Mouse (Mus musculus): Measurements from ENCODE around the gene Myadml2.

The Myadml2 gene

DNA sequence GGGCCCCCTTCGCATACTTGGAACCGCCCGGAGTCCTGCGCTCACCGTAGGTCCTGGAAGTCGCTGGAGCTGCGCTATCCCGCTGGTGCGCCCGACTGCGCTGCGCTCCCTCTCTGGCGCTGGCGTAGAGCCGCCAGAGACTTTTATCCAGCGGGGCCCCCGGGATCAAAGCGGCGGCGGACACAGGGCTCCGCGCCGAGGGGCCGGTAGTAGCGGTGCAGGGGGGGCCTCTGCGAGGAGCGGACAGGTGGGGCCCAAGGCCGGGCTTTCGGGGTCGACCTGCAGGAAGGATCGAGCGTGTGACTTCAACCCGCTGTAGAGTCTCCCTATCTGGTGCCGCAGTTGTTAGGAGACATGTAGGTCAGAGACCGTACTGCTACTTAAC lies 13.1 kb upstream of the Myadml2 start, which contains the start of gene Notum:
TSS of gene Notum (minus strand) at position 100 of the 385 bp plus-strand sequence.
- no peak for DNase-seq (ENCODE audit: low read depth, low spot score)

DNA sequence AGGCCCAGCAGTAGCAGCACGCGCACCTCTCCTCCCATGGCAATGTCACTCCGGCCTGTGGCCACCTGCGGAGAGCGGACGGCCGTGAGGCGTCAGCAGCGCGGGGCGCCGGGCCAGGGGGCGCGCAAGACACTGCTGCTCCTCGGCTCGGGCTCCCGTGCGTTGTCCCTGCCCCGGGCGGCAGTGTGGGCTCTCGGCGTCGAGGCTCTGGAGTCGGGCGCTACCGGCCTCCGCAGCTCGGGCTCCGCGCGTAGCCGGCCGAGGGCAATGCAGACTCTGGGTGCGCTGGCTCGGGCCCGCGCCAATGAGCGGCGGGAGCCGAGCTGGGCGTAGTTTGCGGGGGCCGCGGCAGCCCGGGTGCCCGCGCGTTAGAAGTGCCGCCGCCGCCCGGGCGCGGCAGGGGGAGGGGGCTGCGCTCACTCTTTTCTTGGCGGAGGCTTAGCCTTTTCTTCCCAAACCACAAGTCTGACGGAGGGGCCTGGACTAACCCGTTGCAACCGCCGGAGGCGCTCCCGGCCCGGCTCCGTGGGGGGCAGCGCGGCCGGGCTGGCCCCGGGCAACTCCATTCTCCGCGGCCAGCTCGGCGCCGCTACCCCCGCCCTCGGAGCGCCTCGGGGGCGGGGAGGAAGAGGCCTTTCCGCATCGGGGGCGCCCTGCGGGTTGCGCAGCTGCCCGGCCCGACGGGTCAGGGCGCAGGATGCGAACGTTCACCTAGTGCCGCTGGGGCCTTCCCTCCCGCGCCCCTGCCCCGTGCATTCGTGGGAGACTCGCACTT lies 12.5 kb upstream of the Myadml2 start:
- no peak for DNase-seq (ENCODE audit: low read depth, low spot score)

DNA sequence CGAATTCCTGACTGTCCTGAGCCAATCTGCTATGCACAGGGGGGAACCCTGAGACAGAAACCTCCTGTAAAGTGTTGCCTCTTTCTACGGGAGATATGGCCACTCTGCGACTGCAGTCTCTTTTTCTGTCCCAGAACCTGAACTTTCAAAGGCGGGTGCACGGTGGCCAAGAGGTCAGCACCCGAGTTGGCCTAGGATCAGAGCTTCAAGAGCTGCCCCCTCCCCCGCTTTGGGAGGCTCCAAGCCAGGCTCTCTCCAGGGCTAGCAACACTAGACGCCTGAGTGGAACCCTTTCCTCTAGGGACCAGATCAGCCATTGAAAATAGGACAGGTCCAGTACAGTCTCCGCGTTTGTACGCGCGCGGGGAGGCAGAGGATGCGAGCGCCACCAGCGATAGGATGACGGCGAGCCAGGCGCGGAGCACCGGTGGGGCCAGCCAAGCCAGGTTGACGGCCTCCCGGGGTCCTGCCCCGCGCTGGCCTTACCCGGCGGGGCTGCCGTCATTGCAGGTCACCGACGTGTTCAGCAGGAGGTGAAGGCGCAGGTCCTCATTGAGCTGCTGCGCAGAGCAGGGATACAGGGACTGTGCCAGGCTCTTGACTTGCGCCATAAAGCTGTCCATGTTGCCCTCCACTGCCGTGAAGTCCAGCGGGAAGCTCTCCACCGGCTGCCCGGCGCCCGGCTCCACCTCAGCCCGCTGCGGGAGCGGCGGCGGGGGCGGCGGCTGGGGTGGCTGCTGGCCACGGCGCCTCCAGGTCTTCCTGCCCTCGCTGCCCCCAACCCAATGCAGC lies 11.7 kb upstream of the Myadml2 start:
- no peak for DNase-seq (ENCODE audit: low read depth, low spot score)

DNA sequence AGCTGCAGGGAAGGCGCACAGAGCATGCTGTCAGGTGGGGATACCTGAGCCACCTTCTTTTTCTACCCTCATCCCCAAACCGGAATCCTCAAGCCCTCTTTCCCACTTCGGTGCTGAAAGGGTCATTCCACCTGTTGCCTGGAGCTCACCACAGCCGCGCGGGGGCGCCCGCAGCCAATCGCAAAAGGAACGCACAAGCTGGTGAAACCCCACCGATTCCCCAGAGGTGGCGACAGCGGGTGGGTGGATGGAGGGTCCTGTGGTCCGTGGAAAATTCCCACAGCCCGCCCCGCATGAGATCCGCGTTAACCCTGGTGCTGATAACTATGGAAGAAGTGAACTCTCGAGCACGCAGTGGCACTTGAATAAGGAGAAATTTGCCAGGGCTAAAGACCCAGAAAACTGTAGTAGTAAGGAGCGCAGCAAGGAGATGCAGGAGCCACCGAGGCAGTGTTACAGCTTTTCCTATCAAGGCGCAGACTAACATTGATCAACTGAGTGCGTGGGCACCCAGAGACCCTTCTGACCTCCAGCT lies 11.0 kb upstream of the Myadml2 start:
- no peak for DNase-seq (ENCODE audit: low read depth, low spot score)

DNA sequence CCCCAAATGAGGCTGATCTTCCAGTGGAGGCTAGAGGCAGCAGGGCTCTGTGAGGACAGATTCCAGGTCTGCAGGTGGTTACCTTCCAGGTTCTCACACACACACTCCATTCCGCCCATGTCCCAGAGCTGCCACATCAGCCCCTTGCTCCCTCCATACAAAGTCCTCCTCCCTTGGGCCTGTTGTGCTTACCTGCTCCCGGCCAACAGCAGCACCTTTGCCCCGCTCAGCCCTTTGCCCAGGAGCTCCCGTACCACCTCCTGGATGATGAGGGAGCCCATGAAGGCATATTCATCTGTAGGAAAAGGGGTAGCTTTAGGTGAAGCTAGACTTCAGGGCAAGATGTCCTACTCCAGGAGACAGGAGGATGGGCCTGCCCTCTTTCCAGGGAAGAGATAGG lies 9.3 kb upstream of the Myadml2 start:
- DNase-seq (ENCODE audit: low read depth, low spot score) = no peak

DNA sequence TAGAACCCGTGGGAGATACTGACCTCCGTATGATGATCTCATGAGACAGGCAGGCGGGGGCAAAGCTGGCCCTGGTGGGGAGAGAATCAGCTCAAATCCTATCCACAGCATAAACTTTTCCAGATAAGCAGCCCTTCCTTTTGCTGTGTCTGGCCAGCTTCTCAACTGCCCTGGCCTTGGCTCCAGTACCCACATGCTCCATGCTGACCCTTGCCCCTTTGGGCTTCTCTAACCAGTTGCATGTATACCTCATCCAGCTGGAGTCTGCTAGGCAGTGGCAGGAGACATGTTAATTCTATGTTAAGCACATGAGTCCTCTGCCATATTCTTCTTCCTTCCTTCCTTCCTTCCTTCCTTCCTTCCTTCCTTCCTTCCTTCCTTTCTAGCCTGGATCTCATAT lies 6.8 kb upstream of the Myadml2 start:
- DNase-seq (ENCODE audit: low read depth, low spot score) = no peak

DNA sequence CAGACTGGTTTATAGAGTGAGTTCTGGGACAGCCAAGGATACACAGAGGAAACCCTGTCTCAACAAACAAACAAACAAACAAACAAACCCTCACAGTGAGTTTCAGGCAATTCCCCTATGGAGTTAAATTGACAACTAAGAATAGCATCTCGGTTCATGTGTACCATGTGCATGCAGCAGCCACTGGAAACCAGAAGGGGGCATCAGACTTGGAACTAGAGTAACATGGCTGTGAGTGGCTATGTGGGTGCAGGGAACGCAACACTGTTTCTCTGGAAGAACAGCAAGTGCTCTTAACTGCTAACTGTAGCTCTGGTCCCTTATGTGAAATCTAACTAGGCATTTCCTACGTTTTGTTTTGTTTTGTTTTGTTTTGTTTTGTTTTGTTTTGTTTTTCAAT lies 3.9 kb upstream of the Myadml2 start:
- no peak for DNase-seq (ENCODE audit: low read depth, low spot score)

DNA sequence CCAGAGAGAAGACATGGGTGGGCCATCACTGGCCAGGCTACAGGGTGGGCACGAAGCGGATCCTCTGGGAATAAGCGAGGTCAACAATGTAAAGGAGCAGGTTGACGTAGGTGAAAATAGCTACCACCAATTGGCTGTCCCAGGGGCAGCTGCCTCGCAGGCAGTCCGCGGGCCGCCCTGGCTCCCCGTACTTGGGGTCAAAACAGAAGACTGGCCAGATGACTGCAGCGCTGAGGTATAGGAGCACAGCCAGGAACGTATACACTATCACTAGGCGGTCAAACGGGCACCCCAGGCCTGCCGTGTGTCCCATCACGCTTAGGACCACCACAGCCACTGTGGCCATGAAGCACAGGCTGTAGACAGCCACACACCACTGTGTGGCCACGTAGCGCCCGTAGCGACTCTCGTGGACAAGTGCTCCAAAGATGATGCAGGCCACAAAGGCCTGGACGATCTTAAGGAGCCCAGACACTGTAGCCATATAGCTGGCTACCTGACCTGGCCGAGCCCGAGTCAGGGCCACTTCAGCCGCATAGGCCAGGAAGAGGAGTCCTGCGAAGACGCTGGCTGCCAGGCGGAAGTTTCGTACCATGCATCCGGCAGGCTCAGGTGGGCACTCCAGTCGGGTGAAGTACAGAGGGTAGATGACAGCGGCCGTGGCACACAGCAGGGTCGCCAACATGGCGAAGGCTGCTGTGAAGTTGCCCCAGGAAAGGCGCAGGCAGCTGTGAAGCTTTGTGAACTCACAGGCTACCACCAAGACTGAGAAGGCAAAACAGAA lies 719 bp downstream of the Myadml2 start:
- DNase-seq (ENCODE audit: low read depth, low spot score) = no peak

DNA sequence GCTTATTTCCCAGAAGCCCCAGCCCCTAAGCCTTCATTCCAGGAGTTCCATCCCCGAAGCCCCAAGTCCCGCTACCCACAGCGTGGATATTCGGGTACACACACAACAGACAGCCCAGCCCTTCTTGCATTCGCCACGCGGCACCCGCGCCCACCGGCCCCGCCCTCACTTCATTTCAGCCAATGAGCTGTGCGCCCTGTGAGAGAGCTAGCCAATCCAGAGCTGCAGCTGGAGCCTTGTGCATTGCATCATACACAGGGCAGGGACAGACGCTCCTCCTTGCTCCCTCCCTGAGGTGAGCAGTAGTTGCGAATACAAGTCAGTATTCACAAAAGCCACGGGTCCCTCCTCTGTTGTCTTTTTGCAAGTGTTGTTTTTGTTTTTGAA lies 4.4 kb downstream of the Myadml2 start, which contains the start of gene Pycr1:
TSS of gene Pycr1 (minus strand) at position 169 of the 387 bp plus-strand sequence.
- peak; percentile 82 for DNase-seq (ENCODE audit: low read depth, low spot score)

DNA sequence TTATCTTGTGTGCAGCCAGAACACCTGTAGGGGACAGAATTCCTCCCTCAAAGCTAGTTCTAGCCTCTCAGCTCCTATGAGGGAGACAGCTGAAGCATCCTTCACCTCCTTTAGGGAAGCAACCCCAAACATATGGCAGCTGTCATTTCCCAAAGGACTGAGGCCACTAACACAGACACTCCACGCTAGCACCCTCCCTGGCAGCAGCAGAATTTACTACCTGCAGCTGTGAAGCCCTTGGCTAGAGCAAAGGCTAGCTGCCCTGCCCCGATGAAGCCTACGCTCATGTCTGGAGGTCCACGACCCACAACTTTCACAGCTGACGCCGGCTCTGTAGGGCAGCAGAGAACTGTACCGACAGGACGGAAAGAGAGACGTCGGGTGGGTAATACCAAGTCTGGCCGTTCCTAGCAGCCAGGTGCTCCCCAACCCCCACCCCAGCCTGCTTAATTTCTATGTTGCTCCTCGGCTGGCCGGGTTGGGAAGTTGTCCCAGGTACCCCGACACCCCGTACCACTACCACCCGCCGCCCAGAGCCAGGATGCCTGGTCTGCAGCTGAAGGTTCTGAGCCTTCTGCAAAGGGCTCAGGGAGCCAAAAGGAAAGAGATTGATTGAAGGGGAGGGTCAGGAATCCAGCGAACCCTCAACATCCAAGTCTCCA lies 4.9 kb downstream of the Myadml2 start:
- no peak for DNase-seq (ENCODE audit: low read depth, low spot score)

DNA sequence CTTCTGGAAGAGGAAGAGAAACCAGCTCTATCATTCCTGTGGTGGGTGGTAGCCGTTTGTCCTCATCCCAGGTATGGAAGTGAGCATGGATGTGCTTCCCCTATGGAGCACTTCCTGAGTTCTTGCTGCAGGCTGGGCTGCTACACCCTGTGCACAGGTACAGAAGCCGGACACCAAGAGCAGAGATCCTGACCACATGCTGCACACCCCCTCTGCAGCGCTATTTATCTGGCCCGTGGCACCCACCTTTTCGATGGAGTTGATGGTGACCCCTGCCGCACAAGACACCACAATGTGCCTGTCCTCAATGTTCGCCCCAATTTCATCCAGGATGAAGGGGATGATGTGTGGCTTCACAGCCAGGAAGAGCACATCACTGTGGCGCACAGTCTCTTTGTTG lies 6.1 kb downstream of the Myadml2 start:
- no peak for DNase-seq (ENCODE audit: low read depth, low spot score)

DNA sequence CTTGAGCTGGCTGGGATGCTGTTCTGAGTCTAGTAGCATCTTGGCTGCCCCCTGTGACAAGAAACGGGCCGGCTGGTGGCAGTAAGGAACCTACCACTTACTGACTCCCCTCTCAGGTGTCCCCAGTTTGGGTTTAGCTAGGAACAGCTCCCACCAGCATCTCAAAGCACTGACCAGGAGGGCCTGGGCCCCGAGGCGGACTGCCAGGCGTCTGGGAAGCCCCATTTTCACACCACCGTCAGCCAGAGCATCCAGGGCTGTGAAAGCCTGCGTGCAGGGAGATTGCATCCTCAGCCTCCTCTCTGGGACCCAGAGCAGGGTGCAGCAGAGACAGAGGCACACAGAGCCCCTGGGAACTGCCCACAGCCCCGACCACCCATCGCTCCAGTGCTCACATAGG lies 6.7 kb downstream of the Myadml2 start:
- DNase-seq (ENCODE audit: low read depth, low spot score) = no peak

DNA sequence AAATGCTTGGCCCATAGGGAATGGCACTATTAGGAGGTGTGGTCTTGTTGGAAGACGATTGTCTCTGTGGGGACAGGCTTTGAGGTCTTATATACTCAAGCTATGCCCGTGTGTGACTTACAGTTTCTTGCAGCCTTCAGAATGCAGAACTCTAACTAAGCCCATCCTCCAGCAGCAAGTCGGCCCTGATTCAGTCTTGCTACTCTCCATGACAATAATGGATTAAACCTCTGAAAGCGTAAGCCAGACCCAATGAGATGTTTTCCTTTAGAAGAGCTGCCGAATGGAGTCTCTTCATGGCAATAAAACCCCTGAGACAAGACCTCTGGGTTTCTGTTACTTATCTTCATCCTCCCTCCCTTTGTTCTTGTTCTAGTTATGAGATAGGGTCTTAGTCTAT lies 13.1 kb downstream of the Myadml2 start:
- DNase-seq (ENCODE audit: low read depth, low spot score) = no peak

DNA sequence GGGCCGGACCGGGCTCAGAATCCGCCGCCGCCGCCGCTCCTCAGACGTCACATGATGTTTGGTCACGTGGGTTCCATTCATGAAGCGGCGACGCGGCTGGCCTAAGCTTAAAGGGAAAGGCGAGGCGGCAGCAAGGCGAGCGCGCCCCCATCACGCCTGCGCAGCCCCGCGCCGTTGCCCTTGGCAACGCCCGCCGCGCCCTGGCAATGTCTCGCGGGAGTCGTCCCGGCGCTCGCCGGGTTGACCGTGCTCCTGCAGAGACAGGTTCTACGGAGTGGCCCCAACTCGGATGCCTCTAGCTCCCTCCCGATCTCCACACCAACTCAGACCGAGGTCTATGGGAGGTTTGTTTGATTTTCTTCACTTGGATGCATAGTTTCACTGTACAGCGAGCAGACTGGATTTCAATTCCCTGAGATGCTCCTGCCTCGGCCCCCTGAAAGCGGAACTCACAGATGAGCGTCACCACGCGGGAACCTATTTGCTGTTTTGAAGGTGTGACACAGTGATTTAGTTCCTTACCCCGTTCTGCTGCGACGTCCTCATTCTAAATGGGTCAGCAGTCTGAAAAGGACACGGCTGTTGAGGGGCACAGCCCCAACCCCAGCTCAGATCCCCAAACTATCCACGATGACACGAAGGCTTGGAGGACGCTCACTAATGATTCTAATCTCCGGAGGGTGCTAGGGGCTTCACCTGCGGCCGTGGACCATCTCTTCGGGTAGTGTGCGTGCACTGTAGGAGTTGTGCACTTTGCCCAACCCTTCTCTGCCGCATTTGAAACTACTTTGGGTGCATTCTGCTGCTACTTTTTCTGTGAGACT lies 14.2 kb downstream of the Myadml2 start, which contains the start of gene Mafg:
TSS of gene Mafg (minus strand) at position 81 of the 824 bp plus-strand sequence.
- peak; percentile 89 for DNase-seq (ENCODE audit: low read depth, low spot score)

DNA sequence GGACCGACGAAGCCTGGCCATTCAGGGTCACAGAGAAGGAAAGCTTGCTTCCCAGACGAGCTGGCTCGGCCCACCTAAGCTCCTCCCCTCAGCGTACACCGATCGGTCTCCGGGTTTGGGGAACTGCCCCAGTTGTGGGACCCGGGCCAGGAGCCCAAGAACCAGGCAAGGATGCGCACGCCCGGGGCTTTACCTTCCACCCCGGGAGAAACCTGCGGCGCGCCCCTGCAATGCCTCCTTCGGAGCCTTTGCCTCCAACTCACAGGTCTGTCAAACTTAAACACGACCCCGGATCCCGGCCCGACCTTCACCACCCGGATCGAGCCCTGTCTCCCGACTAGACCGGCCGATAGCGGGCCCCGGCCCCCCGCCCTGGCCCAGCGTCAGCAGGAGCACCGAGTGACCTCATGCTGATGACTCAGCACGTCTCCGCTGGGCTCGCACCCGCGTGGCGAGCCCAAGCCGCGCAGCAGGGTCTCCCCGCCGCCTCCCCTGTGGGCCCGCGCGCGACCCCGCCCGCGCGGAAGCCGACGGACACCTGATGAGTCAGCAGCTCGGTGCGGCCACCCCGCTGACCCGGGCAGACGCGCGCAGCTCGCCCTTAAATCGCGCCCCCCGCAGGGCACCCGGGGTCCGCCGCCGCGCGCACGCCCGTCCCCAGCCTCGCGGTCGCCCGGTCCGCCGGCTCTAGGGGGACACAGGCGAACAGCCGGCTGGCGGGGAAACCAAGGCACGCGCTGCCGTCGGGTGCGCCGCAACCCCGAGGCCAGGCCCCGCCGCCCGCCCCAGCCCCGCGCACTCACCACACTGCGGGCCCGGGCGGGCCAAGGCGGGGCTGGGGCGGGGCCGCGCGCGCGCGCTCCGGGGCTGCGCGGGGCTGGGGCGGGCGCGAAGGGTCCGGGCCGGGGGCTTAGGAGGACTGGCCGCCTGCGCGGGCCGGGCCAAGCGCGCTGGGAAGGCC lies 15.1 kb downstream of the Myadml2 start:
- DNase-seq (ENCODE audit: low read depth, low spot score) = no peak

DNA sequence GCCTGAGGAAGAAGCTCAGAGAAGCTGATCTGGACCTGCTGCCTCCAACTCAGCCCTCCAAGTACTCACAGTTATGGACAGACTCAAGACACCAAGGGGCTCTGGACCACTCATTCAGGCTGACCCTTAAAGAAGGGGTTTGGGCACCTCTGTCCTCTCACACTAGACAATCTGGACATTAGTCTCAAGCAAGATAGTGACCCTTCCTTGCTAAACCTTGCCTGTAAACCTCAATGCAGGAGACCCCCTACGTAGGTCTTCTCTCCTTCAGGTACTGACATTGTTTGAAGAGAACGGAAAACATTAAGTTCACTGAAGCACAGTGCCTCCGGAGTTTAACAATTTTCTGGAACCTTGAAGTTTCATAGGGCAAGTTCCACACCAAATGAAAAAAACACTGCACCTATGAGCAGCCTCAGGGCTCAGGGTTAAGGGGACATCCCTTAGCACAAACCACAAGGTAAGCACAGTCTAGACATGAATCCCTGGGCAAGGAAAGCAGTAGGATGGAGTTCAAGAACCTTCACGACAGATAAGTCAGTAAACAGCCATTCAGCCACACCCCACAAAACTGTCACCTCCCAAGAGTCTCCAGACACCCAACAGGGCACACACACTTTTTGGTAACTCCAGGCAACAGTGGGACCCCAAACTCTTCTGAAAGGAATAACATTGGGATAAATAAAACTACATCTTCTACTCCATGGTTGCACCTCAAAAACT lies 16.1 kb downstream of the Myadml2 start:
- DNase-seq (ENCODE audit: low read depth, low spot score) = no peak

DNA sequence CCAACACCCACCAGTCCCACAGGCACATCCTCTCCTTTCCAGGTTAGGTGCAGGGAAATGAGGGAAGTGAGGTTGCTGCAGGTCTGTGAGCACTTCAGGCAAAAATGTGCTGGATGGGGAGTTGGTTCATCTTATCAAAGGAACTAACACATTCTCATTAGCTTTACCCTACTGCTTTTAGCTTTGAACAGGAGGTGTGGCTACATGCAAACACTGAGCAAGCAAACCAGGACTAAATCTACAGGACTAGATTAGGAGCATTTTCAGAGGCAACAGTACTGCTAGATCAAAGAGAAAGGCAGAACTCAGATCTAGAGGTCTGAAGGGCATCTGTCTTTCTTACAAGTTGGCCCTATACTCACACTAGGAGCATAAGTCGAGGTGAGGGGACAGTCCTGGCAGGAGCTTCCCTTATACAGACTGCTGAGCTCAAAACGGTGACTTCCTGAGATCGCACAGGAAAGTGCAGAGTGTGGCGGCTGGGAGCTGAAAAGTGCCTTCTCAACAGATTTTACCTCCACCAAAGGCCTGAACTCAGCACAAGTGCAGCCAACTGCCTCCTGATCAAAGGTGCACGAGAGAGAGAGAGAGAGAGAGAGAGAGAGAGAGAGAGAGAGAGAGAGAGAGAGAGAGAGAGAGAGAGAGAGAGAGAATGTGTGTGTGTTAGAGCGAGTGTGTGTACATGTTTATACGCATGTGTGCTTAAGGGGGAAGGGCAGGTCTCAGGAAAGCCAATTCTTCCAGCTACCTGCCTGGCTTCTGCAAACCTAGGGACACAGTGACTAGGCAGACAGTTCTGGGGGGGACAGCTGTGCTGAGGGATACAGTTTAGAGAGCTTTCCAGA lies 16.9 kb downstream of the Myadml2 start:
- no peak for DNase-seq (ENCODE audit: low read depth, low spot score)

Measured in telencephalon, adult 2 months (tissue).